Comparison of ENCODE assay signal across 38 mouse cellular contexts in the genomic region with DNA sequence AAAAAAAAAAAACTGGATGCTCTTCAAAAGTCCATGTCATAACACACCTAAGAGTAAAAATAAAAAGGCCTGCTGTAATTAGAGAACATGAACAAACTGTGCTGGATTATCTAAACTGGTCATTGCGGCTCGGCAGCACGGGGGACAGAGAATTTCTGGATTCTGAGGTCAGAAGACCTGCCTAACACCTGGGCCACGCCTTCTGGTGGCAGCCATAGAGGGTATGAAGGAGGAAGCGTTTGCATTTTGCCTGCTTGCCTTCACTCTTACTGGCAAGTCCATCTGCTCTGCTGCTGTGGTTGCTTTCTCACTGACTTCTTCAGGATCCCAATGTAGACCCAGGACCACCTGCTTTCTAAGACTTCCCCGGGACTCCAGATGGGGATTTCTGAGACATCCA. TPM values are rescaled to one million over a fixed set of nuclear protein-coding genes. Genes with fewer than 3 reads are reported as not detected.
"Had no signal": no experiment of that assay in that cellular context is flagged by ENCODE, and none has a peak within 500 bp of the region (broad histone marks: within the 10 kb centered on the region; RNA-seq: fewer than 3 reads in every experiment).

No protein-coding gene starts in this region.

- H3K9me3 ChIP-seq: embryonic facial prominence, embryonic 10.5 days; embryonic facial prominence, embryonic 12.5 days; embryonic facial prominence, embryonic 13.5 days; embryonic facial prominence, embryonic 15.5 days; forebrain, embryonic 10.5 days; forebrain, embryonic 12.5 days; forebrain, embryonic 13.5 days had no signal

- H3K4me2 ChIP-seq: embryonic facial prominence, embryonic 12.5 days; embryonic facial prominence, embryonic 13.5 days; embryonic facial prominence, embryonic 15.5 days; forebrain, embryonic 12.5 days; forebrain, embryonic 13.5 days had no signal

- DNase-seq: cerebellum, adult 2 months; cerebellum, adult 8-10 months; cerebellum, adult 9-10 months; cerebellum, adult 9-11 months; cerebellum, postnatal 10 days; cerebellum, postnatal 14 days; cerebellum, postnatal 25 days; cerebellum, postnatal 36 days; embryo, embryonic 11 days; forebrain, postnatal 0 days; gastrocnemius, adult 2 months; gastrocnemius, postnatal 10 days; gastrocnemius, postnatal 14 days; gastrocnemius, postnatal 25 days; gastrocnemius, postnatal 36 days; heart, adult 18-20 months; heart, adult 2 months had no signal

- H3K27ac ChIP-seq: embryonic facial prominence, embryonic 10.5 days; embryonic facial prominence, embryonic 12.5 days; embryonic facial prominence, embryonic 13.5 days; embryonic facial prominence, embryonic 15.5 days; forebrain, embryonic 10.5 days; forebrain, embryonic 12.5 days; forebrain, embryonic 13.5 days; gastrocnemius, adult 2 months; heart, adult 2 months had no signal

- H3K27me3 ChIP-seq: embryonic facial prominence, embryonic 12.5 days; embryonic facial prominence, embryonic 13.5 days; embryonic facial prominence, embryonic 15.5 days; forebrain, embryonic 12.5 days; forebrain, embryonic 13.5 days had no signal

- H3K36me3 ChIP-seq: embryonic facial prominence, embryonic 10.5 days; embryonic facial prominence, embryonic 12.5 days; embryonic facial prominence, embryonic 13.5 days; embryonic facial prominence, embryonic 15.5 days; forebrain, embryonic 10.5 days; forebrain, embryonic 12.5 days had no signal

- H3K4me3 ChIP-seq: embryonic facial prominence, embryonic 10.5 days; embryonic facial prominence, embryonic 12.5 days; embryonic facial prominence, embryonic 13.5 days; embryonic facial prominence, embryonic 15.5 days; erythroblast, embryonic 14.5 days; forebrain, embryonic 10.5 days; forebrain, embryonic 12.5 days; forebrain, embryonic 13.5 days; gastrocnemius, adult 2 months; heart, adult 2 months had no signal

- ATAC-seq: forebrain, embryonic 13.5 days; forebrain, embryonic 14.5 days; forebrain, embryonic 16.5 days; forebrain, postnatal 0 days had no signal

- H3K9ac ChIP-seq: embryonic facial prominence, embryonic 12.5 days; embryonic facial prominence, embryonic 13.5 days; embryonic facial prominence, embryonic 15.5 days; forebrain, embryonic 12.5 days; forebrain, embryonic 13.5 days; forebrain, postnatal 0 days had no signal

- H3K4me1 ChIP-seq: embryonic facial prominence, embryonic 10.5 days; embryonic facial prominence, embryonic 12.5 days; embryonic facial prominence, embryonic 15.5 days; forebrain, embryonic 10.5 days; forebrain, embryonic 13.5 days had no signal

RNA-seq across cellular contexts. Expression of gene Urad, which starts 20.7 kb away (rescaled TPM):
- total RNA-seq: common myeloid progenitor, adult 5-6 weeks; forebrain, postnatal 0 days; gastrocnemius, adult 18-20 months; gastrocnemius, adult 2 months; gastrocnemius, adult 8-10 months; gastrocnemius, postnatal 10 days; gastrocnemius, postnatal 14 days; gastrocnemius, postnatal 25 days; gastrocnemius, postnatal 36 days; gastrocnemius, postnatal 4 days; granulocyte monocyte progenitor cell, adult 5-6 weeks; heart, adult 18-20 months; heart, adult 2 months; heart, adult 8-10 months had no signal
- polyA plus RNA-seq: cerebellum, adult 2 months; cortical plate, adult 2 months; embryonic facial prominence, embryonic 10.5 days; embryonic facial prominence, embryonic 11.5 days; embryonic facial prominence, embryonic 12.5 days; embryonic facial prominence, embryonic 13.5 days; embryonic facial prominence, embryonic 14.5 days; embryonic facial prominence, embryonic 15.5 days; erythroblast, embryonic 14.5 days; forebrain, embryonic 10.5 days; forebrain, embryonic 12.5 days; forebrain, embryonic 13.5 days; forebrain, embryonic 14.5 days; forebrain, embryonic 16.5 days; forebrain, postnatal 0 days; frontal cortex, adult 2 months; gonadal fat pad, adult 2 months; heart, adult 2 months had no signal

RNA-seq across cellular contexts. Expression of gene Cdx2, which starts 35.8 kb away (rescaled TPM):
- total RNA-seq: common myeloid progenitor, adult 5-6 weeks; forebrain, postnatal 0 days; gastrocnemius, adult 18-20 months; gastrocnemius, adult 2 months; gastrocnemius, adult 8-10 months; gastrocnemius, postnatal 10 days; gastrocnemius, postnatal 14 days; gastrocnemius, postnatal 25 days; gastrocnemius, postnatal 36 days; gastrocnemius, postnatal 4 days; granulocyte monocyte progenitor cell, adult 5-6 weeks; heart, adult 18-20 months; heart, adult 2 months; heart, adult 8-10 months had no signal
- polyA plus RNA-seq: cerebellum, adult 2 months; cortical plate, adult 2 months; embryonic facial prominence, embryonic 10.5 days; embryonic facial prominence, embryonic 11.5 days; embryonic facial prominence, embryonic 12.5 days; embryonic facial prominence, embryonic 13.5 days; embryonic facial prominence, embryonic 14.5 days; embryonic facial prominence, embryonic 15.5 days; forebrain, embryonic 10.5 days; forebrain, embryonic 12.5 days; forebrain, embryonic 13.5 days; forebrain, embryonic 14.5 days; forebrain, embryonic 16.5 days; forebrain, postnatal 0 days; heart, adult 2 months had no signal

RNA-seq across cellular contexts. Expression of gene Flt3, which starts 57.4 kb away (rescaled TPM):
- total RNA-seq: gastrocnemius, adult 2 months; gastrocnemius, adult 8-10 months; gastrocnemius, postnatal 14 days; gastrocnemius, postnatal 25 days; gastrocnemius, postnatal 4 days had no signal
- polyA plus RNA-seq: forebrain, embryonic 10.5 days had no signal
